Mouse (Mus musculus) hindbrain, embryonic 12.5 days (tissue): ENCODE measurements around the gene Arhgap31. TPM values are rescaled to one million over a fixed set of nuclear protein-coding genes. Genes with fewer than 3 reads are reported as not detected.
A peak's percentile ranks its signal among the peaks of the same experiment; 100 is the strongest.

Experiments
- ATAC-seq: fragments of 200-750 bp; cut with Nextera tagmentation; 2 replicates; pipeline ENCODE4 v1.8.0; 2017; ENCODE audit warnings: moderate TSS enrichment; ENCODE audit not compliant: low FRiP score
- H3K27ac ChIP-seq: fragments of 300-500 bp; sonication (generic); 2 replicates; pipeline ENCODE4 v1.5.1; 2016; ENCODE audit warnings: mild to moderate bottlenecking
- H3K27me3 ChIP-seq: fragments of 300-500 bp; sonication (generic); 2 replicates; pipeline ENCODE4 v1.6.1; 2016; ENCODE audit warnings: mild to moderate bottlenecking
- H3K36me3 ChIP-seq: fragments of 300-500 bp; sonication (generic); 2 replicates; pipeline ENCODE4 v1.6.1; 2016; ENCODE audit warnings: mild to moderate bottlenecking
- H3K4me1 ChIP-seq: fragments of 300-500 bp; sonication (generic); 2 replicates; pipeline ENCODE4 v1.6.1; 2016
- H3K4me2 ChIP-seq: fragments of 300-500 bp; sonication (generic); replicated peaks from 2 replicates; pipeline ENCODE4 v1.6.1; 2016; ENCODE audit warnings: mild to moderate bottlenecking
- H3K4me3 ChIP-seq: fragments of 300-500 bp; sonication (generic); 2 replicates; pipeline ENCODE4 v1.5.1; 2016; ENCODE audit warnings: mild to moderate bottlenecking
- H3K9ac ChIP-seq: fragments of 300-500 bp; sonication (generic); 2 replicates; pipeline ENCODE4 v1.6.1; 2016; ENCODE audit warnings: mild to moderate bottlenecking, moderate library complexity
- H3K9me3 ChIP-seq: fragments of 300-500 bp; sonication (generic); replicated peaks from 2 replicates; pipeline ENCODE4 v1.6.1; 2016; ENCODE audit warnings: mild to moderate bottlenecking
- WGBS: fragments of 180-500 bp; shearing (Covaris S2); methylation state at CpG from one replicate; pipeline ENCODE4 v1.1.7; 2016; 5-methylcytosine and 5-hydroxymethylcytosine counted together
- polyA plus RNA-seq: library from polyadenylated mRNA; unstranded; fragments of >200 nt; fragmentation: Nextera tagmentation; extraction: Ambion mirVana; gene quantifications from 2 replicates; pipeline ENCODE4 v1.2.1, GENCODE M21; 2016

Gene Arhgap31
- polyA plus RNA-seq, 1 experiment from 2014 or later, result 15.4 TPM

DNA sequence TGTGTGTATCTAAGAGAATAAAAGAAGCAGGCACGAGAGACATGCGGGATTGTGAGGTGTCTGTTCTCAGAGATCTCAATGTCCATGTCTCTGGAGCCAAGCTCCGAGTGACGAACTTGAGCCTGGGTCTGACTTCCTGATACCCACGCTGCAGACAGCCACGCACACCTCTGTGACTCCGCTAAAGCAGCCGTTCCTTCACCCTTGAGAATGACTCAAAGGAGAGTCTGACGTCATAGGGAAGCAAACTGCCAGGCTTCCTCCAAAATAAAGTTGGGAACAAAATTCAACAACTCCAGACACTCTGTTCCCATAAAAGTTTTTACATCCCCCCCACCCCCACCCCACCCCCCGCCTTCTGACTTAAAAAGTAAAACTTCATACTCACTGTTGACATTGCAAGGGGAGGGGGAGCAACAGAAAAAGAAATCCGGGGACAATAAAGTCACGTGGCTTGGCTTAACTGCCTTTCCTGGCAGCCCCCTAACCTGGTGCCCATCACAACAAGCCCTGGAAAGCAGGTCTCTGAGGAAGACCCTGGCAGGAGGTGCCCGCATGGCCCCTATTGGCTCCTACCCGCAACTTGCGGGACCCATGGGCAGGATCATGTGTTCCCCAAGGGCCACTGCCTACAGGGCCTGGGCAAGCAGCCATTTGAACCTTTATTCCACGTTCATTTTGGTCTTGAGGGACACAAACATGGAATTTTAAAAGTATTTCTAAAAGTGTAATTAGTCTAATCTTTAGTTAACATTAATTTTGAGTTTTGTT is 12.5 kb downstream of the Arhgap31 start:
- no peak overlapping the region for H3K4me2 ChIP-seq
- ATAC-seq, result no peak
- no peak overlapping the region for H3K4me3 ChIP-seq
- H3K27ac ChIP-seq, result no peak overlapping the region
- H3K36me3 ChIP-seq, result no peaks in the 10 kb centered on the region
- no peaks in the 10 kb centered on the region for H3K27me3 ChIP-seq
- WGBS, result 85% methylated on average over 16 of the region's 16 CpGs
- no peak overlapping the region for H3K9ac ChIP-seq
- H3K4me1 ChIP-seq, result peaks cover 15% of the 10 kb centered on the region
- H3K9me3 ChIP-seq, result no peaks in the 10 kb centered on the region

DNA sequence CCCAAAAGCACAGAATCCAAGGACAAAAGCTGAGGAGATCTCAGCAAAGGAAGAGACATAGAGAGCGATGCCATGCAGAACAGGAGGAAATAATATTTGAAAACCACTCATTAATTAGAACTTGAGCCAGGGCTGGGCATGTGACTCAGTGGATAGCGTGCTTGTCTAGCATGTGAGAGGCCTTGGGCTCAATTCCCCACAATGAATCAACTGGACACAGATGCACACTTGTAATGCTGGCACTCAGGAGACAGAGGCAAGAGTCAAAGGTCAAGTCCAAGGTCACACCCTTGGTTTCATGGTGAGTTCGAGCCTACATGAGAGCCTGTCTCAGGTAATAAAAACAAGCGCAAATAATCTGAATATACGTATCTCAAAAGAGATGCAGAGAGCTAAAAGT is 15.5 kb downstream of the Arhgap31 start:
- H3K4me1 ChIP-seq, result peaks cover 12% of the 10 kb centered on the region
- H3K4me2 ChIP-seq, result no peak overlapping the region
- H3K27ac ChIP-seq, result no peak overlapping the region
- no peaks in the 10 kb centered on the region for H3K27me3 ChIP-seq
- 89% methylated on average over 5 of the region's 5 CpGs for WGBS
- no peak for ATAC-seq
- no peak overlapping the region for H3K4me3 ChIP-seq
- no peaks in the 10 kb centered on the region for H3K9me3 ChIP-seq
- no peaks in the 10 kb centered on the region for H3K36me3 ChIP-seq
- H3K9ac ChIP-seq, result no peak overlapping the region

DNA sequence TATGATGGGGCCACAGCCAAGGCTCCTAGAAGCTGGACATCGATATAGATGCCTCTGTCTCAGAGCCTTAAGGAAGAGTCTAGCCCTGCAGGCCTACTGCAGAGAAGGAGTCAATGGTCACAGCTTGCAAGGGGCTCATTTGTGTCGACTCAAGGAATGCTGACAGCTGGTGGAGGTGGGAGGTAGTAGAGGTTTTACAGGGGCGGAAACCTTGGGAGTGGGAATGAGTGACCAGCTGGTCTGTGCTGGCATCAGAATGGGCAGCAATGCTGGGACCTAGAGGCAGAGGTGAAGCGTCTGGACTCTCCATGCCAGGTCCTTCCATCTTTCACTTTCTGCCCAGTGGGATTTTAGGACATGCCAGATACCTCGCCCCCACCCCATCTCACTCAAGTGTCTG is 17.5 kb downstream of the Arhgap31 start:
- Histone ChIP-seq H3K27ac (no peak overlapping the region), H3K4me3 (no peak overlapping the region), H3K9me3 (no peaks in the 10 kb centered on the region), H3K9ac (no peak overlapping the region), H3K36me3 (no peaks in the 10 kb centered on the region), H3K4me2 (no peak overlapping the region), H3K27me3 (no peaks in the 10 kb centered on the region), H3K4me1 (no peaks in the 10 kb centered on the region; the same call in 1 of the 2 replicates)
- WGBS, result 89% methylated on average over 5 of the region's 5 CpGs
- ATAC-seq, result no peak

DNA sequence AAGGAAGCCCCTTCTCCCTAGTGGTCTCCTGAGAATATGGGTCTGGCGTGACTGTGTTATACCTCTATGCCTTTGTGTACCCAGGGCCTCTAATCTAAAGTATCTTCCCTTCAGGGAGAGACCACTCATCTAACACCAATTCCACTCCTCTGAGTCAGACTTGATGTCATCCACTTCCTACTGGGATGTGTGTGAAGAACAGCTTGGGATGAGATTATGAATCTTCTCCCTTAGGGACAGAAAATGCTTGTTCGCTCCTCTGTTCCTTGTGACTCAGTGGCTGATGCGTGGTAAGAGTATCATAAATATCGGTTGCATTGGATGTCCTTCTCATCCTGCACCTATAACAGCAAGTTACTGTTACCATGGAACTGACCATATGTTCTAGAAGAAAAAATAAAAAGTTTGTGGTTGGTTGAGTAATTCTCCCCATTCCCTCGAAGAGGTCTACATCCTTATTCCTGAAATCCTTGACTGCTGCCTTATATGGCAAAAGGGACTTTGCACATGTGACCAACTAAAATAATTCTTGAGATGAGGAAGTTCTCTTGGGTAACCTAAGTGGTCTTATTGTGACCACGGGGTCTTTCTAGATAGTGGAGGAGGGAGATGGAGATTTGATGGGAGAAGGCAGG is 18.1 kb downstream of the Arhgap31 start:
- no peaks in the 10 kb centered on the region for H3K27me3 ChIP-seq
- no peak overlapping the region for H3K27ac ChIP-seq
- no peaks in the 10 kb centered on the region for H3K36me3 ChIP-seq
- H3K9ac ChIP-seq, result no peak overlapping the region
- WGBS, result 89% methylated on average over 6 of the region's 6 CpGs
- no peaks in the 10 kb centered on the region for H3K4me1 ChIP-seq
- H3K9me3 ChIP-seq, result no peaks in the 10 kb centered on the region
- no peak overlapping the region for H3K4me3 ChIP-seq
- no peak overlapping the region for H3K4me2 ChIP-seq
- no peak for ATAC-seq

DNA sequence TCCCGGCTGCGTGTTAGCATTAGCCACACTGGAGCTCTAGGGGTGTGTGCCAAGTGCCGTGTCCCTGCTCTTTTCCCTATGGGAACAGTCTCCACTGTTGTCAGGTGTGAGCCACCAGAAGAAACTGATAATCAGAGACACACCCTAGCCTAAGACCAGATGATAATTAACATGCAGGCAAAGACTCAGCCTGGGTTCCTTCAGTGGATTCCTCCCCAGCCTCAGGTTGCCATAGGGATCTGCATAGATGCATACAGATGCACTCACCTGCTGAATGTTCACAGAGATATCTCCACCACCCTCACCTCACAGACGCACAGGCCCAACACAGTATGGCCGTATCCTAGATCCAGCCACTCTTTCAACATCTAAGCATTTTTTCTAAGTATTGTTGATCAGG is 22.6 kb downstream of the Arhgap31 start:
- no peak overlapping the region for H3K4me3 ChIP-seq
- no peaks in the 10 kb centered on the region for H3K9me3 ChIP-seq
- H3K4me2 ChIP-seq, result no peak overlapping the region
- no peaks in the 10 kb centered on the region for H3K27me3 ChIP-seq
- H3K27ac ChIP-seq, result no peak overlapping the region
- 88% methylated on average over 5 of the region's 5 CpGs for WGBS
- no peaks in the 10 kb centered on the region for H3K36me3 ChIP-seq
- no peaks in the 10 kb centered on the region for H3K4me1 ChIP-seq
- ATAC-seq, result no peak
- no peak overlapping the region for H3K9ac ChIP-seq

DNA sequence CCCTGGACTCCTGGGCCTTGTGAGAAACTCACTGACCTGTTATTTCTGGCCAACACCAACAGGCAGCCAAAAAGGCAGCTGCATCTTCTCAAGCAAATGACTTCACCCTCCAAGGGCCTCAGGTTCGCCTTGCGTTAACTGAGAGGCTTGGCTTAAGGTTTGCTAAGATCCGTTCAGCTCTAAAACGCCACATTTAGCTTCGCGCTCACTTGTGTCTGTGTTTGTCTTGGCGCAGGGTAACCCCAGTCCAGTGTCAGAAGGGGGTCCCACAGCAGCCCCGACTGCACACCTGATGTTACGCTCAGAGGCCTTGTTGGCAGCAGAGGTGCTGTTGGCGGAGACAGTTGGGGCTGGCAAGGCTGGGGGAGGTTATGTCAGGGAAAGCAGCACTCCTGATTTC is 23.3 kb downstream of the Arhgap31 start:
- H3K4me1 ChIP-seq, result no peaks in the 10 kb centered on the region
- no peaks in the 10 kb centered on the region for H3K36me3 ChIP-seq
- 90% methylated on average over 10 of the region's 10 CpGs for WGBS
- no peak overlapping the region for H3K9ac ChIP-seq
- H3K4me3 ChIP-seq, result no peak overlapping the region
- H3K27ac ChIP-seq, result no peak overlapping the region
- no peaks in the 10 kb centered on the region for H3K27me3 ChIP-seq
- H3K9me3 ChIP-seq, result no peaks in the 10 kb centered on the region
- no peak for ATAC-seq
- no peak overlapping the region for H3K4me2 ChIP-seq

DNA sequence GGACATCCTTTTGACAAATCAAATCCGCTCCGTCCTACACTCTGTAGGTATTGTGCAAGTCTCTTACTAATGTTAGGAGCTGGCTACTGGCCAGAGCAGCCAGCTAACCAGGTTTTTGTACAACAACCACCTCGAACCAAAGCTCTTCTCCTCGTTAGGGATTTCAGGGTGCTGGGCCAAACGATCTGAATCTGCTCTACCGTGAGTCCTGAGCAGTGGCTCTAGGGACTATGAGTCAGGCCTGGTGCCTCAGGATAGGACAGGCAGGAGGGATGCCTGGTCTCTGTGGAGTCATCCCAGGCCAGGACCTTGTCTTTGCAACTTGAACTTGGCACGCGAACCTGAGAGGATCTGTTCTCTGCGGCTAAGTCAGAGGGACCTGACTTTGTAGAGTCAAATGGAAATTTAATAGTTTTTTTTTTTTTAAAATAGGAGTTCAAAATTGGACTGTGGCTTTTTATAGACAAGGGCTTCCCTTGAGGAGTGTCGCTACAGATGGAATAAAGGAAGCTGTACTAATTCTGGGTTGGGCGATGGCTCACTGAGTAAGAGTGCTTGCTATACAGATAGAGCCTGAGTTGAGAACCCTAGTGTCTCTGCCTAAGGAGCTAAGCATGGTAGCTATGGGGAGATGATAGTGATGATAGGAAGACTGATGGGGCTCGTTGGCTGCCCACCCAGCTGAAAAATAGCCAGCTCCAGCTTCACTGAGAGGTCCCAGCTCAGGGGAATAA is 24.4 kb downstream of the Arhgap31 start:
- H3K4me3 ChIP-seq, result no peak overlapping the region
- no peaks in the 10 kb centered on the region for H3K4me1 ChIP-seq
- H3K27me3 ChIP-seq, result no peaks in the 10 kb centered on the region
- H3K36me3 ChIP-seq, result no peaks in the 10 kb centered on the region
- H3K9ac ChIP-seq, result no peak overlapping the region
- H3K4me2 ChIP-seq, result no peak overlapping the region
- WGBS, result 88% methylated on average over 12 of the region's 12 CpGs
- H3K9me3 ChIP-seq, result 0 out of 2 replicates have a peak, but pooled peaks cover 4% of the 10 kb centered on the region
- ATAC-seq, result no peak
- no peak overlapping the region for H3K27ac ChIP-seq

DNA sequence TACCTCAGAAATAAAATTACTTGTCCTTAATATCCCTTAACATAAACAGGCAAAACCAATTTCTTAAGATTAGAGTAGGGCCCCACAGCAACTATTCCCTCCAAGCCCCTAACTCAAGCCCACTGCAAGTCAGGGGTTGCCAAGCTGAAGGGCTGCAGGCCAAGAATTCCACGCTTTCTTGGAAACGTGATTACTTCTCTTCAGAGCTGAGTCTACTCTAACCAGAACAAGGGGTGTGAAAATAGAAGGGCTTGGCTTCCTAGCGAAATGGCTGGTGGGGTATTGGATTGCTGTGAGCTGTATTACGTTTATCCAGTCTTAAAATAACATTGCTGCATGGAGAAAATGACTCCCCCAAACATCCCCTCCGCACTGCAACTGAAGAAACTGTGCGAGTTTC is 25.4 kb downstream of the Arhgap31 start:
- H3K9ac ChIP-seq, result no peak overlapping the region
- no peak overlapping the region for H3K27ac ChIP-seq
- H3K4me3 ChIP-seq, result no peak overlapping the region
- no peaks in the 10 kb centered on the region for H3K36me3 ChIP-seq
- 0 out of 2 replicates have a peak, but pooled peaks cover 4% of the 10 kb centered on the region for H3K9me3 ChIP-seq
- WGBS, result 75% methylated on average over 6 of the region's 6 CpGs
- no peak for ATAC-seq
- H3K27me3 ChIP-seq, result no peaks in the 10 kb centered on the region
- H3K4me1 ChIP-seq, result no peaks in the 10 kb centered on the region
- H3K4me2 ChIP-seq, result no peak overlapping the region

DNA sequence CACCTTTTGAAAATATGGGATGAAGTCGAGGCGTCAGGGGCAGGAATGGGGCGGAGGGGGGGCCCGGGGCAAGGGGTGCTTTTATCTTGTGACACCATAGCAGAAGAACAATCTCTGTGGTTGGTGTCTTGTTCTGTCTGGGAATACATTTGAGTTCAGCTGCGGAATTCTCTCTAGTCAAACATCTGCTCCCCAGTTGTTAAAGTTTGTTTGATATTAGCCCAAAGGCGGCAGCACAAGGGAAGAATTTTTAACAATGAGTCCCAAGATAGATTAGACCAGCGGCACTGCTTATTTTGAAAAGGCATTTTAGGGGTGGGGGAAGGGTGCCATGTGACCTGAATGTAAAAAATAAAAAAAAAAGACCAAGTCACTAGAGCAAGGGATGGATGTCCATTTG is 30.0 kb downstream of the Arhgap31 start:
- WGBS, result 47% methylated on average over 7 of the region's 7 CpGs

DNA sequence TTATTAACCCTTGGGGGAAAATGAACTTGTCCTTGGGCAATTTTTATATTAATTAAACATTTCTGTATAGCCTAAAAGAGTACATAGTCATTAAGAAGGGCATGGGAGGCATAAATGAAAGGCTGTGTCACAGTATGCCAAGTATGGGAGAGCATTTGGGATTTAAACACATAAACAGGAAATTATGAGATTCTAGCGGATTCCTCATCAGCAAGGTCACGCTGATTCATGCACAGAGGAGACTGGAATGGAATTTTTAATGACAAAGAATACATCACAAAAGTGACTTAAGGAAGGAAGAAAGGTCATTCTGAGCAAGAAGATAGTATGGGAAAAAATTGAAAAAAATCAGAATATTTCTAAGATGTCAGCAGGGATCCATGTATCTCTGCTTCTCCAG is 31.8 kb downstream of the Arhgap31 start:
- Histone ChIP-seq H3K27me3 (no peaks in the 10 kb centered on the region), H3K4me2 (no peak overlapping the region), H3K9me3 (0 out of 2 replicates have a peak, but pooled peaks cover 4% of the 10 kb centered on the region), H3K4me3 (no peak overlapping the region), H3K27ac (no peak overlapping the region), H3K9ac (no peak overlapping the region), H3K4me1 (peaks cover 9% of the 10 kb centered on the region; the same call in 1 of the 2 replicates), H3K36me3 (no peaks in the 10 kb centered on the region)
- ATAC-seq, result no peak
- WGBS, result 89% methylated on average over 2 of the region's 2 CpGs

More for the DNA sequence above, 30.0 kb downstream of the Arhgap31 start:
- Histone ChIP-seq H3K27me3 (no peaks in the 10 kb centered on the region), H3K27ac (no peak overlapping the region), H3K4me2 (no peak overlapping the region), H3K4me3 (no peak overlapping the region), H3K4me1 (peaks cover 9% of the 10 kb centered on the region; the same call in 1 of the 2 replicates), H3K9ac (no peak overlapping the region), H3K36me3 (no peaks in the 10 kb centered on the region), H3K9me3 (0 out of 2 replicates have a peak, but pooled peaks cover 4% of the 10 kb centered on the region)
- no peak for ATAC-seq

DNA sequence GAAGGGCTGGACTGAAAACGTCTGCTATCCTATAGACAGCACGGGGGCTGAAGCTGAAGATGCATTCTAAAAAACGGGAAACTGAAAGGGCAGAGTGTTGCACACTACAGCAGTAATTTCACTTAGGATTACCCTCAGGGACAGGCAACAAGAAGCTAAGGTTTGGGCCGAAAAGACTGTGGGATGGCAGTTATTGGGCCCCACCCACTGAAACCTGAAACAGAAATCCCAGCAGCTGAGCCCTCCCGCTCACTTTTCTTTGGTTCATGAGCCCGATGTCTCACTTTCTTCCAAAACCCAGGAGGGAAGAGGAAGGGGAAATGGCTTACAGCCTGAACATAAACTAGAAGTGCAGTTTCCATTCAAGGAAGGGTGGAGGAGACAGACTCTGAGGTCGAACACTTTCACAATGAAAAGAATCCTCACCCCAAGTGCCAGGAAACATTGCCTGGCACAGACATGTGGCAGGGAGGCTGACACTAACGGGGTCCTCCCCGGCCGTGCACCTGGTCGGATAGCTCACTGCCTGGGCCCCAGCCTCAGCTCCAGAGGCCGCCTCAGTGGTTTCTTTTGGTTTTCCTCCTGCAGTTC is 33.5 kb downstream of the Arhgap31 start:
- Histone ChIP-seq H3K9ac (no peak overlapping the region), H3K36me3 (no peaks in the 10 kb centered on the region), H3K27ac (0 out of 2 replicates have a peak overlapping the region, but pooled peaks have one; percentile 23), H3K27me3 (no peaks in the 10 kb centered on the region), H3K9me3 (0 out of 2 replicates have a peak, but pooled peaks cover 4% of the 10 kb centered on the region), H3K4me3 (no peak overlapping the region), H3K4me1 (peaks cover 9% of the 10 kb centered on the region; the same call in 1 of the 2 replicates), H3K4me2 (no peak overlapping the region)
- no peak for ATAC-seq
- 51% methylated on average over 12 of the region's 12 CpGs for WGBS

DNA sequence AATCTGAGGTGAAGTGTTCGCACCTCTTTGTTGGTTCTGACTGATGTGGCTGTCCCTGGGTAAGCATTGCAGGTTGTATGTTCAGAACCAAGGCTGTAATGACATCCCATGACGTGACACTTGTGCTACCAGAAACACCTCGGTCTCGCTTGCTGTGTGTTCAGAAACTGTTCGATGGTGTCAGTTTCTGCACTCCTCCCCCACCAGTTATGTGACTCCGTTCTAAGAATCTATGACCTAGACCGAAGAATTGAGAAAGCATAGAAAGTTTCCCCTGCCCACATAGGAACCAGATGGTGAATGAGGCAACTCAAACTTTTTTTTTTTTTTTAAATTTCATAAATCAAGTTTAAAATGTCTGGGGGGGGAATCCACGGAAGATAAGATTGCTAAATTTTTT is 34.2 kb downstream of the Arhgap31 start:
- H3K36me3 ChIP-seq, result no peaks in the 10 kb centered on the region
- no peak overlapping the region for H3K27ac ChIP-seq
- no peak for ATAC-seq
- H3K27me3 ChIP-seq, result no peaks in the 10 kb centered on the region
- no peak overlapping the region for H3K9ac ChIP-seq
- H3K4me1 ChIP-seq, result peaks cover 11% of the 10 kb centered on the region
- WGBS, result 75% methylated on average over 8 of the region's 8 CpGs
- no peak overlapping the region for H3K4me3 ChIP-seq
- H3K4me2 ChIP-seq, result no peak overlapping the region
- H3K9me3 ChIP-seq, result no peaks in the 10 kb centered on the region
